Mouse (Mus musculus) inflammation-experienced regulatory T-cells, adult 6 months (primary cell): Measurements from ENCODE around the gene Pnliprp1. TPM values are rescaled to one million over a fixed set of nuclear protein-coding genes. Genes with fewer than 3 reads are reported as not detected.

ENCODE experiments used
- ATAC-seq: one replicate; pipeline ENCODE4 v1.8.0; 2017
- polyA plus RNA-seq, 3 experiments: library from polyadenylated mRNA; unstranded; fragments of 100-300 nt; shearing (Covaris generic); gene quantifications; one replicate each; pipeline ENCODE4 v1.2.1; 2017

Pnliprp1 gene
- polyA plus RNA-seq, result not detected

GRCm38 (mm10) chr19:58728445-58729031 is at the start of gene Pnliprp1:
Gene Pnliprp1, plus strand, starts transcription at chr19:58728887.
- no peak for ATAC-seq

GRCm38 (mm10) chr19:58688933-58689332 is 39.8 kb upstream of the Pnliprp1 start:
- no peak for ATAC-seq

- no peak for ATAC-seq
These were observed 33.4 kb upstream of the Pnliprp1 start for GRCm38 (mm10) chr19:58695314-58695713.

GRCm38 (mm10) chr19:58696235-58696634 is 32.5 kb upstream of the Pnliprp1 start:
- no peak for ATAC-seq

GRCm38 (mm10) chr19:58704556-58704955 is 24.1 kb upstream of the Pnliprp1 start:
- ATAC-seq, result no peak

- no peak for ATAC-seq
These were observed 20.1 kb upstream of the Pnliprp1 start for GRCm38 (mm10) chr19:58708611-58709010.

- ATAC-seq, result no peak
These were observed 10.8 kb upstream of the Pnliprp1 start for GRCm38 (mm10) chr19:58717925-58718324.

- no peak for ATAC-seq
These were observed 8.2 kb upstream of the Pnliprp1 start for GRCm38 (mm10) chr19:58720439-58720838.

GRCm38 (mm10) chr19:58726551-58726950 is 2.1 kb upstream of the Pnliprp1 start:
- no peak for ATAC-seq

- no peak for ATAC-seq
These were observed 931 bp upstream of the Pnliprp1 start for GRCm38 (mm10) chr19:58727756-58728155.

- no peak for ATAC-seq
These were observed 4.5 kb downstream of the Pnliprp1 start for GRCm38 (mm10) chr19:58733216-58733615.

- no peak for ATAC-seq
These were observed 9.4 kb downstream of the Pnliprp1 start for GRCm38 (mm10) chr19:58738111-58738510.

GRCm38 (mm10) chr19:58741036-58741435 is 12.3 kb downstream of the Pnliprp1 start:
- ATAC-seq, result no peak

GRCm38 (mm10) chr19:58742711-58743110 is 14.0 kb downstream of the Pnliprp1 start:
- ATAC-seq, result no peak

- no peak for ATAC-seq
These were observed 15.0 kb downstream of the Pnliprp1 start for GRCm38 (mm10) chr19:58743736-58744135.

- ATAC-seq, result no peak
These were observed 18.9 kb downstream of the Pnliprp1 start for GRCm38 (mm10) chr19:58747498-58748000.

- ATAC-seq, result no peak
These were observed 22.1 kb downstream of the Pnliprp1 start for GRCm38 (mm10) chr19:58750822-58751221.

- no peak for ATAC-seq
These were observed 22.8 kb downstream of the Pnliprp1 start for GRCm38 (mm10) chr19:58751504-58751903.

- ATAC-seq, result no peak
These were observed 30.2 kb downstream of the Pnliprp1 start for GRCm38 (mm10) chr19:58758871-58759270.

- no peak for ATAC-seq
These were observed 30.7 kb downstream of the Pnliprp1 start, which contains the start of gene Pnliprp2 for GRCm38 (mm10) chr19:58759423-58759822. Gene Pnliprp2, plus strand, starts transcription at chr19:58759719.

GRCm38 (mm10) chr19:58762316-58762715 is 33.6 kb downstream of the Pnliprp1 start:
- ATAC-seq, result no peak

- ATAC-seq, result no peak
These were observed 34.3 kb downstream of the Pnliprp1 start for GRCm38 (mm10) chr19:58762848-58763541.

- no peak for ATAC-seq
These were observed 38.6 kb downstream of the Pnliprp1 start for GRCm38 (mm10) chr19:58767329-58767728.

GRCm38 (mm10) chr19:58776461-58776860 is 47.8 kb downstream of the Pnliprp1 start:
- no peak for ATAC-seq
